Mouse (Mus musculus) stomach, postnatal 0 days (tissue): Measurements from ENCODE around the gene Ndufaf2. TPM values are rescaled to one million over a fixed set of nuclear protein-coding genes. Genes with fewer than 3 reads are reported as not detected.

ENCODE experiments used
- ATAC-seq: fragments of 200-750 bp; cut with Nextera tagmentation; 2 replicates; pipeline ENCODE4 v1.8.0; 2017; ENCODE audit not compliant: low FRiP score, low TSS enrichment
- DNase-seq: peaks from one replicate; pipeline ENCODE4 v3.0.0-alpha.2; 2016; ENCODE audit warnings: low spot score
- H3K27ac ChIP-seq: fragments of 300-500 bp; sonication (generic); replicated peaks from 2 replicates; pipeline ENCODE4 v1.5.1; 2014; ENCODE audit warnings: mild to moderate bottlenecking, control low read depth
- H3K27me3 ChIP-seq: fragments of 300-500 bp; sonication (generic); 2 replicates; pipeline ENCODE4 v1.6.1; 2014; ENCODE audit warnings: low read length; ENCODE audit not compliant: control insufficient read depth, insufficient read depth
- H3K36me3 ChIP-seq: fragments of 300-500 bp; sonication (generic); 2 replicates; pipeline ENCODE4 v1.6.1; 2014; ENCODE audit warnings: low read length, mixed read lengths; ENCODE audit not compliant: control insufficient read depth, insufficient read depth
- H3K4me1 ChIP-seq: fragments of 300-500 bp; sonication (generic); replicated peaks from 2 replicates; pipeline ENCODE4 v1.6.1; 2014; ENCODE audit warnings: antibody characterized with exemption; ENCODE audit not compliant: control insufficient read depth, insufficient read depth
- H3K4me2 ChIP-seq: fragments of 300-500 bp; sonication (generic); replicated peaks from 2 replicates; pipeline ENCODE4 v1.6.1; 2014; ENCODE audit warnings: low read depth, mild to moderate bottlenecking, control low read depth, moderate library complexity
- H3K4me3 ChIP-seq: fragments of 300-500 bp; sonication (generic); 2 replicates; pipeline ENCODE4 v1.5.1; 2014; ENCODE audit warnings: low read depth, low read length, control low read depth
- H3K9ac ChIP-seq: fragments of 300-500 bp; sonication (generic); 2 replicates; pipeline ENCODE4 v1.6.1; 2014; ENCODE audit warnings: mild to moderate bottlenecking, low read length, control low read depth, mixed read lengths
- H3K9me3 ChIP-seq: fragments of 300-500 bp; sonication (generic); 2 replicates; pipeline ENCODE4 v1.6.1; 2016; ENCODE audit warnings: low read length; ENCODE audit not compliant: control insufficient read depth
- CTCF ChIP-seq: IDR thresholded peaks from 2 replicates; pipeline ENCODE4 v1.5.1; 2016; ENCODE audit warnings: antibody characterized with exemption, low read depth, mild to moderate bottlenecking, moderate library complexity
- EP300 ChIP-seq: optimal IDR thresholded peaks from 2 replicates; pipeline ENCODE3; 2016; ENCODE audit warnings: antibody characterized with exemption
- WGBS: fragments of 180-500 bp; shearing (Covaris S2); extraction: QIAGEN DNeasy Blood & Tissue Kit; methylation state at CpG from one replicate; pipeline ENCODE4 v1.1.7; 2014; 5-methylcytosine and 5-hydroxymethylcytosine counted together
- polyA plus RNA-seq: library from polyadenylated mRNA; unstranded; fragments of >200 nt; fragmentation: Nextera tagmentation; extraction: Ambion mirVana; gene quantifications from 2 replicates; pipeline ENCODE4 v1.2.1, GENCODE M21; 2015

The Ndufaf2 gene
- polyA plus RNA-seq, 1 experiment from 2014 or later = 44.9 TPM

GRCm38 (mm10) chr13:108113536-108113935 lies 44.9 kb downstream of the Ndufaf2 start:
- Histone ChIP-seq H3K9me3 (no peaks in the 10 kb centered on the region), H3K27me3 (no peaks in the 10 kb centered on the region), H3K4me3 (no peak overlapping the region), H3K9ac (no peak overlapping the region), H3K36me3 (no peaks in the 10 kb centered on the region), H3K4me2 (no peak overlapping the region), H3K4me1 (no peaks in the 10 kb centered on the region), H3K27ac (no peak overlapping the region)
- WGBS = 82% methylated on average over 5 of the region's 5 CpGs
- no peak for ATAC-seq
- TF ChIP-seq EP300 (no peak), CTCF (no peak)
- no peak for DNase-seq

- no peak for TF ChIP-seq EP300
- Histone ChIP-seq H3K36me3 (no peaks in the 10 kb centered on the region), H3K9me3 (no peaks in the 10 kb centered on the region), H3K9ac (no peak overlapping the region), H3K27ac (no peak overlapping the region), H3K4me1 (no peaks in the 10 kb centered on the region), H3K4me2 (no peak overlapping the region), H3K4me3 (no peak overlapping the region), H3K27me3 (no peaks in the 10 kb centered on the region)
- ATAC-seq (no peak), DNase-seq (no peak)
- WGBS = 83% methylated on average over 6 of the region's 6 CpGs
These were observed 47.5 kb downstream of the Ndufaf2 start for GRCm38 (mm10) chr13:108110929-108111328.

- ATAC-seq = no peak
These were observed 57.7 kb downstream of the Ndufaf2 start for GRCm38 (mm10) chr13:108100700-108101099.

GRCm38 (mm10) chr13:108096446-108096845 lies 62.0 kb downstream of the Ndufaf2 start:
- H3K4me2 ChIP-seq = no peak overlapping the region
- 53% methylated on average over 7 of the region's 7 CpGs for WGBS

More at GRCm38 (mm10) chr13:108100700-108101099, 57.7 kb downstream of the Ndufaf2 start:
- no peak overlapping the region for H3K9ac ChIP-seq
- H3K9me3 ChIP-seq = no peaks in the 10 kb centered on the region
- H3K4me1 ChIP-seq = no peaks in the 10 kb centered on the region; the same call in 1 of the 2 replicates
- H3K4me3 ChIP-seq = no peak overlapping the region
- 25% methylated on average over 2 of the region's 2 CpGs for WGBS
- DNase-seq = no peak
- H3K4me2 ChIP-seq = no peak overlapping the region
- no peaks in the 10 kb centered on the region for H3K27me3 ChIP-seq
- no peak overlapping the region for H3K27ac ChIP-seq
- TF ChIP-seq EP300 (no peak), CTCF (no peak)
- no peaks in the 10 kb centered on the region for H3K36me3 ChIP-seq

GRCm38 (mm10) chr13:108095617-108096016 lies 62.8 kb downstream of the Ndufaf2 start:
- DNase-seq (no peak), ATAC-seq (no peak)
- TF ChIP-seq CTCF (no peak), EP300 (no peak)
- H3K4me3 ChIP-seq = no peak overlapping the region
- H3K4me2 ChIP-seq = no peak overlapping the region
- H3K27me3 ChIP-seq = no peaks in the 10 kb centered on the region
- H3K9ac ChIP-seq = no peak overlapping the region
- no peaks in the 10 kb centered on the region for H3K9me3 ChIP-seq
- no peaks in the 10 kb centered on the region for H3K36me3 ChIP-seq
- 60% methylated on average over 7 of the region's 7 CpGs for WGBS
- no peak overlapping the region for H3K27ac ChIP-seq
- H3K4me1 ChIP-seq = no peaks in the 10 kb centered on the region; the same call in 1 of the 2 replicates

More at GRCm38 (mm10) chr13:108096446-108096845, 62.0 kb downstream of the Ndufaf2 start:
- no peak overlapping the region for H3K4me3 ChIP-seq
- H3K9me3 ChIP-seq = no peaks in the 10 kb centered on the region
- no peaks in the 10 kb centered on the region for H3K36me3 ChIP-seq
- TF ChIP-seq EP300 (no peak), CTCF (no peak)
- no peak overlapping the region for H3K9ac ChIP-seq
- no peaks in the 10 kb centered on the region; the same call in 1 of the 2 replicates for H3K4me1 ChIP-seq
- DNase-seq (no peak), ATAC-seq (no peak)
- no peaks in the 10 kb centered on the region for H3K27me3 ChIP-seq
- no peak overlapping the region for H3K27ac ChIP-seq

- ATAC-seq = peak; percentile 90
- DNase-seq = peak; percentile 19
- 67% methylated on average over 5 of the region's 5 CpGs for WGBS
- Histone ChIP-seq H3K4me3 (no peak overlapping the region), H3K4me2 (no peak overlapping the region), H3K27me3 (no peaks in the 10 kb centered on the region), H3K27ac (no peak overlapping the region), H3K9me3 (no peaks in the 10 kb centered on the region), H3K36me3 (no peaks in the 10 kb centered on the region), H3K4me1 (no peaks in the 10 kb centered on the region; the same call in 1 of the 2 replicates), H3K9ac (no peak overlapping the region)
- TF ChIP-seq CTCF (no peak), EP300 (no peak)
These were observed 63.7 kb downstream of the Ndufaf2 start for GRCm38 (mm10) chr13:108094681-108095080.
